Mouse (Mus musculus): ENCODE measurements around the gene Zfp958. TPM values are rescaled to one million over a fixed set of nuclear protein-coding genes. Genes with fewer than 3 reads are reported as not detected.

The Zfp958 gene
- 63.4 TPM for polyA plus RNA-seq (2014; fragmentation: Illumina TruSeq; extraction: RNeasy Lipid Tissue Mini Kit (QIAGEN cat#74804); ENCODE audit: low replicate concordance)

DNA sequence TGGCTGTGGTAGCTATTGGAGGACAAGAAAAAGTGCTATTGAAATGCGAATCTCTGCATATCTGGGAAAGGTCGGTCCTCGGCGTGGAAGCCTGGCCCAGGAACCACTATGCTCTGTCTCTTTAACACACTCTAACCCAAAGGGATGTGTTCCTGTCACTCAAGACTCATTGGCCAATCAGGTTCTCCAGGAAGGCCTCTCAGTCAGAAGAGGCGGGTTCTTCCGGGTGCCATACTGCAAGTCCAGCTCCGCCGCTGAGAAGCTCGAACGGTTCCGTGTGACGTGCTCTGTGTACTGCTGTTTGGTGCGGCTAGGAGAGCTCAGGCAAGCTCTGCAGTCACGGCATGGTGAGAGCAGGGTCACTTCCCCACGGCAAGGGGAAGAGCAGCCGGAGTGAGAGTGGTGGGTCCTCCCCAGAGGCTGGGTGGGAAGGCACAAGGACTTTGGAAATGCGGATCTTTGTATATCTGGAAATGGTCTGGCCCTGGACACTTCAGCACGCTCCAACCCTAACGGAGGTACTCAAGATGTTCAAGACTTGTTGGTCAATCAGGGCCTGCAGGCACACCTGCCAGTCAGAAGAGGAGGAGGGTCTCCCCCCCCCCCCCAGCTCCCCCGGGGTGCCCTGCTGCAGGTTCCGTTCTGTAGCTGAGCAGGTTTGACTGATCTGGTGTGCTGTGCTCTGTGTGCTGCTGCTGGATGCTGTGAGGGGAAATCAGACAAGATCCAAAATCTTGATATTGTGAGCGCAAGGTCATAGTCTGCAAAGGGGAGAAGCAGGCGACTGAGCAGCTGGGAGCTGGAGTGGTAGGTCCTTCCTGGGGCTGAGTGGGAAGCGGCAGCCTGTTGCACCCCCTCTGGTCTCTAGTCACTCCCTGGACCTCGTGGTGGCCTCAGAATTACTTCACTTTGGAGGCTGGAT, at the start of gene Zfp958:
Gene Zfp958, plus strand, starts transcription at position 236 of the 922 bp plus-strand sequence.

Other genes starting within 250 kb of the Zfp958 start
- 13.3 TPM for gene Cers4, start 120.1 kb upstream of the Zfp958 start, polyA plus RNA-seq (2014; fragmentation: Illumina TruSeq; extraction: RNeasy Lipid Tissue Mini Kit (QIAGEN cat#74804); ENCODE audit: low replicate concordance)
- 31.8 TPM for gene Shcbp1, start 166.4 kb downstream of the Zfp958 start, polyA plus RNA-seq (2014; fragmentation: Illumina TruSeq; extraction: RNeasy Lipid Tissue Mini Kit (QIAGEN cat#74804); ENCODE audit: low replicate concordance)

Data from small intestine, adult 10 weeks (tissue).